Mouse (Mus musculus): Measurements from ENCODE around the gene Clmp. TPM values are rescaled to one million over a fixed set of nuclear protein-coding genes. Genes with fewer than 3 reads are reported as not detected.
A peak's percentile ranks its signal among the peaks of the same experiment; 100 is the strongest.

Gene Clmp
- total and polyA plus RNA-seq, 3 experiments = 2.8 to 5.5 (median 4.4) TPM

DNA sequence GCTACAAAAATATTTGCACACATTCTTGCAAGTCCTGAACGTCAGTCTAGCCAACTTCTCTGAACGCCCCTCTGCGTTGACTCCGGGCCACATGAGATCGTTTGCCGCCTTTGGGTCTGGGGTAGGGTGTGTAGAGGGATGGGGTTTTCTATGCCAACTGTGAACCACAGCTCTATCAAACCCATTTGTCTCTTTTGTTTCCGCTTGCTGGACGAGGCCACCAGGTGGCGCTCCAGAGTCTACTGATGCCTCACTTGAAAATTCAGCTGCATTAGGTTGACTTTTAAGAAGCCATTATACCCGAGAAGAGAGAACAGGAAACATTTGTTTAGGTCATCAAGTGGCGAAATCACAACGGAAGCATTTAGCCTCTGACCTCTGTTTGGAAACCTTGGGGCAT is 148.8 kb downstream of the Clmp start:
- Histone ChIP-seq H3K9ac (ENCODE audit: low read depth, low read length) (no peak overlapping the region), H3K36me3 (ENCODE audit: control insufficient read depth, insufficient read depth, low read length) (no peaks in the 10 kb centered on the region), H3K27ac (no peak overlapping the region), H3K27me3 (ENCODE audit: control insufficient read depth, insufficient read depth, low read length) (no peaks in the 10 kb centered on the region), H3K4me3 (no peak overlapping the region), H3K4me1 (ENCODE audit: control insufficient read depth, insufficient read depth, low read length) (no peaks in the 10 kb centered on the region; the same call in 1 of the 2 replicates), H3K79me2 (replicated peaks; ENCODE audit: control insufficient read depth, insufficient read depth, low read length) (no peaks in the 10 kb centered on the region)
- no peak for TF ChIP-seq POLR2A (IDR thresholded peaks at IDR 0.05; ENCODE audit: insufficient read depth, low read depth, low read length)
- peak; percentile 96 for TF ChIP-seq CTCF (IDR thresholded peaks at IDR 0.05)
- TF ChIP-seq EP300 (IDR thresholded peaks at IDR 0.05; ENCODE audit: insufficient read depth, low read depth, low read length) = peak; percentile 43; the same call in 1 of the 2 replicates
- intact Hi-C loops (cut with DNase I) = loop anchor here (1.0 to 10.0 kb wide), 4 partner anchors 38 to 358 kb away; partner anchors contain the start of gene Bsx
- WGBS = 5% methylated on average over 12 of the region's 12 CpGs
- DNase-seq = peak; percentile 66 to 83

Other genes starting within 250 kb of the Clmp start
- 10 to 100 TPM; 17.3 to 25.0 TPM for gene Gramd1b, start 154.6 kb upstream of the Clmp start, total RNA-seq (2021)
- gene Gramd1b, start 154.6 kb upstream of the Clmp start, polyA plus RNA-seq (2012; rRNA removed) = 16.9 and 29.1 TPM in 2 replicates
- not detected for gene Gm21915, start 15.3 kb upstream of the Clmp start, total RNA-seq (2021)
- gene Gm21915, start 15.3 kb upstream of the Clmp start, polyA plus RNA-seq (2012; rRNA removed) = not detected in 2 replicates
- gene Hspa8, start 115.0 kb downstream of the Clmp start, total RNA-seq (2021) = 1,000 to 10,000 TPM; 1,540 to 1,554 TPM
- 2,007 and 3,319 TPM in 2 replicates for gene Hspa8, start 115.0 kb downstream of the Clmp start, polyA plus RNA-seq (2012; rRNA removed)
- not detected for gene Bsx, start 188.2 kb downstream of the Clmp start, total RNA-seq (2021)
- not detected in 2 replicates for gene Bsx, start 188.2 kb downstream of the Clmp start, polyA plus RNA-seq (2012; rRNA removed)